Mouse (Mus musculus) bone marrow, adult 2 months (tissue): ENCODE results near the gene Cdkn2d.

Source experiments
- CTCF ChIP-seq: fragments of 200-500 bp; IDR thresholded peaks from 2 replicates; pipeline ENCODE4 v1.5.1; 2011; ENCODE audit warnings: low read length, control low read depth; ENCODE audit not compliant: control insufficient read depth, insufficient read depth
- POLR2A ChIP-seq: fragments of 200-500 bp; IDR thresholded peaks from 2 replicates; pipeline ENCODE4 v1.6.1; 2011; ENCODE audit warnings: low read depth, mild to moderate bottlenecking, control low read depth, low read length, borderline replicate concordance; ENCODE audit not compliant: control insufficient read depth

DNA sequence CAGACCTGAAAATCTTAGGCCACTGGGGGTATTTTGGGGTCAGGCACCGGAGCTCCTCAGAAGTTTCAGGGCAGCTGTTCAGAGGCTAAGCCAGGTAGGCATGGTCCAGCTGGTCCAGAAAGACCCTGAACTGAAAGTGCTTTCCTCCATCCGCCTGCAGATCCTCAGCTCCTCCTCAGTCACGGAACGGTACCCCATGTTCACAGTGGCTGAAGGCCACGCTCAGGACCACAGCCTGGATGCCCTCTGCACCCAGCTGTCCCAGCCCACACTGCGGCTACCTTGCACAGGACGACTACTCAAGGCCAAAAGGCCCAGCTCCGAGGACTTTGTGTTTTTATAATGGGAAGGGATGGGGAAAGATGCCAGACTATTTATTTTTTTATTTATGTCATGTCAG is 18.1 kb downstream of the Cdkn2d start:
- TF ChIP-seq POLR2A (0 out of 2 replicates have a peak, but pooled peaks have one; percentile 9), CTCF (no peak)
